ENCODE assay signal across 8 mouse cellular contexts in genomic region chr9:108459939-108460318, GRCm38 (mm10). TPM values are rescaled to one million over a fixed set of nuclear protein-coding genes. Genes with fewer than 3 reads are reported as not detected.
A peak's percentile ranks its signal among the peaks of the same experiment; 100 is the strongest.
DNase-seq lines count a peak whose midpoint lies in the region; ATAC-seq and TF ChIP-seq lines count a peak whose summit lies in the region.

No protein-coding gene starts in this region.

- no peak overlapping the region for H3K4me2 ChIP-seq in limb, embryonic 11.5 days (ENCODE audit: low read depth, severe bottlenecking)
- H3K4me2 ChIP-seq in neural tube, embryonic 13.5 days: peak overlapping the region; percentile 93

- no peaks in the 10 kb centered on the region for H3K9me3 ChIP-seq in forebrain, embryonic 10.5 days
- H3K9me3 ChIP-seq in limb, embryonic 11.5 days (ENCODE audit: control insufficient read depth, low read length): no peaks in the 10 kb centered on the region
- H3K9me3 ChIP-seq in neural tube, embryonic 13.5 days: no peaks in the 10 kb centered on the region

- no peak overlapping the region; the same call in 1 of the 2 replicates for H3K9ac ChIP-seq in limb, embryonic 11.5 days (ENCODE audit: low read length)
- H3K9ac ChIP-seq in neural tube, embryonic 13.5 days: peak overlapping the region; percentile 91; the same call in 1 of the 2 replicates

- H3K36me3 ChIP-seq in forebrain, embryonic 10.5 days (replicated peaks): peaks cover 28% of the 10 kb centered on the region
- peaks cover 11% of the 10 kb centered on the region; the same call in 1 of the 2 replicates for H3K36me3 ChIP-seq in limb, embryonic 11.5 days (ENCODE audit: control insufficient read depth, insufficient read depth, low read length)
- peaks cover 25% of the 10 kb centered on the region for H3K36me3 ChIP-seq in neural tube, embryonic 13.5 days

- H3K27me3 ChIP-seq in forebrain, embryonic 10.5 days (ENCODE audit: poor library complexity, severe bottlenecking): no peaks in the 10 kb centered on the region; the same call in 1 of the 2 replicates
- H3K27me3 ChIP-seq in limb, embryonic 11.5 days (ENCODE audit: control insufficient read depth, insufficient read depth, low read length): no peaks in the 10 kb centered on the region
- H3K27me3 ChIP-seq in neural tube, embryonic 13.5 days: peaks cover 9% of the 10 kb centered on the region; the same call in 1 of the 2 replicates

- ATAC-seq in limb, embryonic 11.5 days (ENCODE audit: insufficient number of reproducible peaks, low FRiP score, low TSS enrichment, low read depth): peak; percentile 4; the same call in 1 of the 2 replicates
- no peak for ATAC-seq in neural tube, embryonic 13.5 days (ENCODE audit: low read depth)

- TF ChIP-seq CTCF in left cerebral cortex, adult 2 months (IDR thresholded peaks at IDR 0.05): no peak

- no peak for DNase-seq in left cerebral cortex, adult 2 months (ENCODE audit: extremely low spot score in 1 of 2, low spot score in 2 of 2)
- no peak for DNase-seq in left cerebral cortex, postnatal 36 days (ENCODE audit: low spot score in 2 of 2)
- DNase-seq in forebrain, embryonic 10.5 days (ENCODE audit: extremely low spot score, low spot score): no peak
- no peak for DNase-seq in limb, embryonic 11.5 days (ENCODE audit: low spot score)
- no peak for DNase-seq in cerebellum, postnatal 14 days
- DNase-seq in left cerebral cortex, adult 11 months (ENCODE audit: low spot score): no peak
- no peak for DNase-seq in right cerebral cortex, adult 18-20 months

- WGBS in forebrain, embryonic 10.5 days: 97% methylated on average over 1 of the region's 1 CpGs
- WGBS in limb, embryonic 11.5 days: 94% methylated on average over 1 of the region's 1 CpGs
- WGBS in neural tube, embryonic 13.5 days: 97% methylated on average over 1 of the region's 1 CpGs

- H3K27ac ChIP-seq in left cerebral cortex, adult 2 months: peak overlapping the region; percentile 94
- peak overlapping the region; percentile 95 for H3K27ac ChIP-seq in forebrain, embryonic 10.5 days
- no peak overlapping the region for H3K27ac ChIP-seq in limb, embryonic 11.5 days (replicated peaks; ENCODE audit: low read depth, low read length)
- H3K27ac ChIP-seq in neural tube, embryonic 13.5 days (replicated peaks): peak overlapping the region; percentile 90

- intact Hi-C loops in left cerebral cortex, adult 2 months (cut with DNase I): no loop called here
- intact Hi-C loops in left cerebral cortex, postnatal 36 days (cut with DNase I): no loop called here

- H3K4me3 ChIP-seq in left cerebral cortex, adult 2 months: peak overlapping the region; percentile 75
- peak overlapping the region; percentile 99 for H3K4me3 ChIP-seq in forebrain, embryonic 10.5 days
- peak overlapping the region; percentile 73 for H3K4me3 ChIP-seq in limb, embryonic 11.5 days (ENCODE audit: low read depth, low read length)
- peak overlapping the region; percentile 85 for H3K4me3 ChIP-seq in neural tube, embryonic 13.5 days

- peaks cover 21% of the 10 kb centered on the region for H3K4me1 ChIP-seq in forebrain, embryonic 10.5 days
- H3K4me1 ChIP-seq in limb, embryonic 11.5 days (ENCODE audit: control insufficient read depth, insufficient read depth, low read length): peaks cover 6% of the 10 kb centered on the region
- H3K4me1 ChIP-seq in neural tube, embryonic 13.5 days (replicated peaks): peaks cover 21% of the 10 kb centered on the region

RNA-seq across cellular contexts. Expression of gene Ccdc71, which starts 0.4 kb away (rescaled TPM):
- total RNA-seq in left cerebral cortex, adult 2 months (2021): 10 to 100 TPM; 31.3 to 44.6 TPM
- total RNA-seq in left cerebral cortex, postnatal 36 days (2021): 10 to 100 TPM; 36.1 to 41.5 TPM
- 53.6 and 54.1 TPM in 2 replicates for polyA plus RNA-seq in forebrain, embryonic 10.5 days (2016; fragmentation: Nextera tagmentation; extraction: Ambion mirVana)
- polyA plus RNA-seq in limb, embryonic 11.5 days (2014; fragmentation: Nextera tagmentation; extraction: Ambion mirVana): 46.0 and 55.5 TPM in 2 replicates
- polyA plus RNA-seq in neural tube, embryonic 13.5 days (2015; fragmentation: Nextera tagmentation; extraction: Ambion mirVana): 55.3 and 57.0 TPM in 2 replicates

RNA-seq across cellular contexts. Expression of gene Klhdc8b, which starts 1.5 kb away (rescaled TPM):
- 10 to 100 TPM; 30.7 to 32.8 TPM for total RNA-seq in left cerebral cortex, adult 2 months (2021)
- total RNA-seq in left cerebral cortex, postnatal 36 days (2021): 10 to 100 TPM; 31.1 to 33.9 TPM
- polyA plus RNA-seq in forebrain, embryonic 10.5 days (2016; fragmentation: Nextera tagmentation; extraction: Ambion mirVana): 33.1 and 40.3 TPM in 2 replicates
- polyA plus RNA-seq in limb, embryonic 11.5 days (2014; fragmentation: Nextera tagmentation; extraction: Ambion mirVana): 13.6 and 17.2 TPM in 2 replicates
- polyA plus RNA-seq in neural tube, embryonic 13.5 days (2015; fragmentation: Nextera tagmentation; extraction: Ambion mirVana): 68.4 and 86.4 TPM in 2 replicates

RNA-seq across cellular contexts. Expression of gene Lamb2, which starts 19.6 kb away (rescaled TPM):
- 10 to 100 TPM; 28.2 to 29.4 TPM for total RNA-seq in left cerebral cortex, adult 2 months (2021)
- total RNA-seq in left cerebral cortex, postnatal 36 days (2021): 10 to 100 TPM; 22.8 to 43.1 TPM
- polyA plus RNA-seq in forebrain, embryonic 10.5 days (2016; fragmentation: Nextera tagmentation; extraction: Ambion mirVana): 34.8 and 40.8 TPM in 2 replicates
- polyA plus RNA-seq in limb, embryonic 11.5 days (2014; fragmentation: Nextera tagmentation; extraction: Ambion mirVana): 18.0 and 18.9 TPM in 2 replicates
- polyA plus RNA-seq in neural tube, embryonic 13.5 days (2015; fragmentation: Nextera tagmentation; extraction: Ambion mirVana): 20.9 and 21.6 TPM in 2 replicates

RNA-seq across cellular contexts. Expression of gene BC048562, which starts 23.6 kb away (rescaled TPM):
- total RNA-seq in left cerebral cortex, adult 2 months (2021): not detected
- total RNA-seq in left cerebral cortex, postnatal 36 days (2021): not detected
- not detected in 2 replicates for polyA plus RNA-seq in forebrain, embryonic 10.5 days (2016; fragmentation: Nextera tagmentation; extraction: Ambion mirVana)
- polyA plus RNA-seq in limb, embryonic 11.5 days (2014; fragmentation: Nextera tagmentation; extraction: Ambion mirVana): not detected in 2 replicates
- polyA plus RNA-seq in neural tube, embryonic 13.5 days (2015; fragmentation: Nextera tagmentation; extraction: Ambion mirVana): not detected in 2 replicates

RNA-seq across cellular contexts. Expression of gene Usp19, which starts 30.5 kb away (rescaled TPM):
- 100 to 1,000 TPM; 153 to 167 TPM for total RNA-seq in left cerebral cortex, adult 2 months (2021)
- 100 to 1,000 TPM; 124 to 154 TPM for total RNA-seq in left cerebral cortex, postnatal 36 days (2021)
- polyA plus RNA-seq in forebrain, embryonic 10.5 days (2016; fragmentation: Nextera tagmentation; extraction: Ambion mirVana): 76.1 and 79.9 TPM in 2 replicates
- polyA plus RNA-seq in limb, embryonic 11.5 days (2014; fragmentation: Nextera tagmentation; extraction: Ambion mirVana): 73.6 and 81.7 TPM in 2 replicates
- polyA plus RNA-seq in neural tube, embryonic 13.5 days (2015; fragmentation: Nextera tagmentation; extraction: Ambion mirVana): 68.3 and 80.2 TPM in 2 replicates
